Mouse (Mus musculus) C2C12 (cell line): ENCODE measurements at regions not wholly inside any gene's neighbourhood (a gene's known extent, or its start where the extent isn't known, plus 50 kb on each side); places are given as distances from the start of the nearest gene placed in this dataset.

ENCODE experiments used
- H3K27me3 ChIP-seq: one replicate; pipeline ENCODE4 v1.6.1; 2011; ENCODE audit not compliant: control insufficient read depth, insufficient read depth, insufficient read length
- H3K36me3 ChIP-seq: one replicate; pipeline ENCODE4 v1.6.1; 2011; ENCODE audit not compliant: control insufficient read depth, insufficient read depth
- H3K4me3 ChIP-seq: one replicate; pipeline ENCODE4 v1.5.1; 2011; ENCODE audit warnings: mild to moderate bottlenecking, control low read depth; ENCODE audit not compliant: poor library complexity, insufficient read depth, severe bottlenecking
- H3K79me2 ChIP-seq: one replicate; pipeline ENCODE4 v1.6.1; 2011; ENCODE audit not compliant: control insufficient read depth, insufficient read depth
- H3K79me3 ChIP-seq: one replicate; pipeline ENCODE4 v1.6.1; 2011; ENCODE audit warnings: low read depth, control low read depth
- H3ac ChIP-seq: one replicate; pipeline ENCODE3; 2011; ENCODE audit warnings: low read depth; ENCODE audit not compliant: control insufficient read depth, insufficient read length
- CEBPB ChIP-seq: IDR thresholded peaks from one replicate; pipeline ENCODE4 v1.6.1; 2011; ENCODE audit warnings: low read depth, mild to moderate bottlenecking, control low read depth, moderate library complexity
- CTCF ChIP-seq: IDR thresholded peaks from one replicate; pipeline ENCODE4 v1.5.1; 2011; ENCODE audit not compliant: control insufficient read depth, insufficient read depth, insufficient read length
- FOSL1 ChIP-seq: IDR thresholded peaks from one replicate; pipeline ENCODE4 v1.8.0; 2011; ENCODE audit warnings: mild to moderate bottlenecking, low read length; ENCODE audit not compliant: poor library complexity, insufficient read depth, severe bottlenecking
- MAX ChIP-seq: IDR thresholded peaks from one replicate; pipeline ENCODE4 v1.6.1; 2011; ENCODE audit warnings: mild to moderate bottlenecking, control low read depth
- MYOD1 ChIP-seq: IDR thresholded peaks from one replicate; pipeline ENCODE4 v1.6.1; 2011; ENCODE audit warnings: low read depth; ENCODE audit not compliant: control insufficient read depth, insufficient read length
- MYOG ChIP-seq: IDR thresholded peaks from one replicate; pipeline ENCODE4 v1.6.1; 2011; ENCODE audit not compliant: control insufficient read depth, insufficient read length; ENCODE audit errors: extremely low read depth
- USF1 ChIP-seq: IDR thresholded peaks from one replicate; pipeline ENCODE4 v1.6.1; 2011; ENCODE audit warnings: low read depth, mild to moderate bottlenecking, control low read depth, moderate library complexity

DNA sequence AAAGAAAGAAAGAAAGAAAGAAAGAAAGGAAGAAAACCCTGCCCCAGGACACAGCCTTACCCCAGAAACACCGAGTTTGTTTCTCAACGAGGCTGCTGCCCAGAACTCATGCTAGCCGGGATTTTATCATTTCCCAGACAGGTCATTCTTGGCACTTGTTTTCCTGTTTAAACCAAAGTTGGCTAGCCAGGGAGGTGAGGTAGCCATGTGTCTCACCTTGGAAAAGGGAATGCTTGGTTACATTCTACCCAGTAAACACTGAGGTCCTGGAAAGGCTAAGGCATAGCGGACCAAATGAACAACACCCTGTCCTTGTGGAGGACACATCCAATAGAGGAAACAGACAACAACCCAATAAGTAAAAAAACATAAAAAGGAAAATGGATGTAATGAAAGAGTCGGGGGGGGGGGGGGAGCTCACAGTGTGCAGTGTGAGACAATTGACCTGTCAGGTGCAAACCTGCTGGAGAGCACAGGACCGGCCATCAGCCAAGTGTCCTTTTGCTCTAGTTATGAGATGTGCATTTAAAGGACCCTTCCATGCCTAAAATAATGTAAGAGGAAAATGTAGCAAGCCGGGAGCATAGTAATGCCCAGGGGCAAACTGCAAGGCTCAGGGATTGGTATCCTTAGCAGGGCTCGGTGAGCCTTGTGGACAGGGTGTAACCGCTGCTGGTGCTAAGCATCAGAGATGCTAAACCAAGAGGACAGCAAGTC is 78.2 kb upstream of the Fzd7 start:
- Histone ChIP-seq H3K36me3 (no peaks in the 10 kb centered on the region), H3ac (no peak overlapping the region), H3K79me2 (no peaks in the 10 kb centered on the region), H3K4me3 (no peak overlapping the region), H3K27me3 (no peaks in the 10 kb centered on the region), H3K79me3 (no peaks in the 10 kb centered on the region)
- TF ChIP-seq MAX (no peak), CEBPB (no peak), MYOG (no peak)

DNA sequence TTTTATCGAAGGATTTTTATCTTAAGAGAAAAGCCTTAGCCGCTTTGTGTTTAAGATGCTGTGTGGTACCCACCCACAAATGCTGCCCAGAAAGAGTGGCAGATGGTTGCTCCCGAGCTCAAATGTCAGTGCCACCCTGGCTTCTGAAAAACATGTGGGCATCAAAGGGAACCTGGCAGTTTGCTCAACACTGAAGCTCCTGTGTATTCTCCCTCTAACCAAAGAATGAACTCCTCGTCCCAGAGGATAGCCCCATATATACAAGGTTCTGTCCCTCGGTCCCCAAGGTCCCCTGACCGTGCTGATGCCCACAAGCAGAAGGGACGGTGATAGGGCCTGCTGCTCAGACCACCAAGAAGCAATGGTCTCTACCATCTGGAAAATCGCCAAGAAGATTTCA is 76.9 kb upstream of the Fzd7 start:
- Histone ChIP-seq H3K27me3 (no peaks in the 10 kb centered on the region), H3K79me2 (no peaks in the 10 kb centered on the region), H3K36me3 (no peaks in the 10 kb centered on the region), H3K4me3 (no peak overlapping the region), H3K79me3 (no peaks in the 10 kb centered on the region), H3ac (no peak overlapping the region)
- TF ChIP-seq MYOD1 (no peak), FOSL1 (no peak), CEBPB (no peak)

DNA sequence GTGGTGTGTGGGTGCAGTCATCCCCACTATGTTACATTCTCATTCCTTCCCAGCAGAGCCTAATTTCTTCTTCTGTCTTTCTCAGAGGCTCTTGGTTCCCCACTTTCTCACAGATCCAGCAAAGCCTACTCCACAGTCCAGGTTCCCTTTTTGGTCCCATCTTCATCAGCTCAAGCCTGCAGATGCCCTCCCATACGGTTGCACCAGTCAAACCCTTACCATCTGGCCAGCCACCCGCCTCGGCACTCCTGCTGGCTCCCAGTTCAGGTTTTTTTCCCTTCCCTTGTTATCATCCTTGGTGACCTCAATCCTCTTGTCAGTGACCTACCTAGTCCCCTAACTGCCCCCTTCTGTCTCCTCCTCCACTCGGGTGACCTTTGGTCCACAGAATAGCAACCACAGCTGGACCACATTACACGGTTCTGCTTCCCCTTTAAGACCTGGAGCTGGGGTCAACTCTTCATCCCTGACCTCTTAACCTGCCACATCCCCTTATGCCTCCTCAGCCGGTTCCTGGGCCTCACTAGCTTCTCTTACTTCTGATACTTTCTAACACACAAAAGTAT is 75.4 kb upstream of the Fzd7 start:
- Histone ChIP-seq H3K79me2 (no peaks in the 10 kb centered on the region), H3ac (no peak overlapping the region), H3K4me3 (no peak overlapping the region), H3K36me3 (no peaks in the 10 kb centered on the region), H3K79me3 (no peaks in the 10 kb centered on the region), H3K27me3 (no peaks in the 10 kb centered on the region)
- no peak for TF ChIP-seq USF1
- no peak for TF ChIP-seq FOSL1
- TF ChIP-seq MYOD1: no peak

DNA sequence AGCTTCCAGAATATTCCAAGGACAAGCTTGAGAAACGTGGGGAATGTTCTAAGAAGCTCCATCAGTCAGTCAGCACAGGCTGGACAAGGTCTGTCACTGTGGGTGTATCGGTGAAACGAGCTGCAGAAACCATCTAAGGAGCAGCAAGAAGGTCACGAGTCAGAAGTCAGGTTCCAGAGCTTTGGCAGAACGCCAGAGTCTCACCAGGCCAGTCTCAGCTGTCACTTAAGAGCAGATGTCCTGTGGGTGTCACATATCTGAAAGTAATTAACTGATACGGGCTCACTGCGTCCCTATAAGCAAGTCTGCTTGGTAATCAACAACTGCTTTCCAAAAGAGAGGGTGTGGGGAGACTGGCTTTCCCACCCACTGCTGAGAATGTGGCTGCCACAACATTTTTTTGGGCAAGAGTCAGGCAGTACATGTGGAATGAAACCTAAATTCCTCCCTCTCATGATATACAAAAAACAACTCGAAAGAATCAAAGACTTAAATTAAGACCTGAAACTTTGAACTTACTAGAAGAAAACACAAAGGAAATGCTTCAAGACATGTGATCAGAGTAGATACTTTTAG is 72.6 kb upstream of the Fzd7 start:
- Histone ChIP-seq H3K36me3 (no peaks in the 10 kb centered on the region), H3K4me3 (no peak overlapping the region), H3K27me3 (no peaks in the 10 kb centered on the region), H3K79me2 (no peaks in the 10 kb centered on the region), H3ac (no peak overlapping the region), H3K79me3 (no peaks in the 10 kb centered on the region)
- TF ChIP-seq MYOD1: peak; percentile 61
- no peak for TF ChIP-seq FOSL1

DNA sequence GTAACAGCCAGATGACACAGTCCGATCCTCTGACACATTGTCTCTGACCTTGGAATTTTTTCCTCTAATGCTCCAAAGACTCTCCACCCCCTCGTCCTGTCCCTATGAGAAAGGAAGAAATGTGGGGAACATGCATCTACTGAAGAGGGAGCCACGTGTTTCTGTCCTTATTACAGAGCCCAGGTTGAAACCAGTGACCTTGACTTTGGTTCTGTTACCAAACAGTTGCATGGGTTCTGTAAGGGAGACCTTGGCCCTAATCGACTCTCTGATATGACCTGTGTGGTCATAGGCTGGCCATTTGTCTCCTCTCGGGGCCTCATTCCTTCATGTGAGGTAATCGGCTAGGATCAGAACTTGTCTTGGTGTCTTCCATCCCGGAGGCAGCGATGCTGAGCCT is 69.0 kb upstream of the Fzd7 start:
- no peaks in the 10 kb centered on the region for H3K36me3 ChIP-seq

DNA sequence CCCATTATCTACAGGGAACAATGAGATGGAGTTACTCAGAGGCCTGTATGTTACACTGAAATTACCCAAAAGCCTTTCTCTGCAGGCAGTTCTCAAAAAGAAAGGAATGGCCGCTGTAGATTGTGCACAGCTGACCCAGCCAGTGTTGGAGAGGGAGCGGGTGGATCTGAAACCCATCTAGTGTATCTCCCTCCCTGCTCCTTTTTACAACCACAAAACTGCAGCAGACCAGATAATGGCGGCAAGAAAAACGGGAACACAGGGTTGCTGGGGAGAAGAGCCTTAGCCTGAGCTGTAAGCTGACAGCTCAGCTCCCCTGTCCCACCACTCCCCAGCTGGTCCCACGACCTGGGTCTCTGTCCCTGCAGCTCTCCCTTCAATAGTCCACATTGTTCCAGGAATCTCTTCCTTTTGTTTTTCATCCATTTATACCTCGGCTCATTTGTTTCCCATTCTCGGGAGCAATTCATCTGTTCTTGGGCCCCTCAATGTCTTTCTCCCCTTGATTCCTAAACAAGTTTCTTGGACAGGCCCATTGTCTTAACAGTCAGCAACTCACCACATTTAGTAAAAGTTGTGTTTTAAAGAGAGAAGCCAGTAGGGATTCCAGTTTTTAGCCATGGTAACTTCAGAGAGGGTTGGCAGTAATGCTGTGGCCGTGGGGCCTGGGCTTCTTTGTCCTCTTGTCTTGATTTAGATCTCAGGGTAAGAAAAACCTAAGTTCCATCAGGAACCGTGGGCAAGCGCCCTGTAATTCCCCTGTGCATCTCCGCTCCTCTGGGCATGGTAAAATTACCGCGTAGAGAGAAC is 67.6 kb upstream of the Fzd7 start:
- no peaks in the 10 kb centered on the region for H3K27me3 ChIP-seq
- no peaks in the 10 kb centered on the region for H3K36me3 ChIP-seq
- H3ac ChIP-seq: no peak overlapping the region
- H3K79me3 ChIP-seq: no peaks in the 10 kb centered on the region
- no peak overlapping the region for H3K4me3 ChIP-seq
- H3K79me2 ChIP-seq: no peaks in the 10 kb centered on the region
- TF ChIP-seq CTCF: no peak
- TF ChIP-seq USF1: no peak
- no peak for TF ChIP-seq CEBPB
- TF ChIP-seq MYOG: no peak
- TF ChIP-seq MYOD1: no peak
- no peak for TF ChIP-seq MAX
- TF ChIP-seq FOSL1: no peak

More for the DNA sequence above, 69.0 kb upstream of the Fzd7 start:
- Histone ChIP-seq H3K27me3 (no peaks in the 10 kb centered on the region), H3K4me3 (no peak overlapping the region), H3K79me2 (no peaks in the 10 kb centered on the region), H3ac (no peak overlapping the region), H3K79me3 (no peaks in the 10 kb centered on the region)
- TF ChIP-seq CTCF (no peak), CEBPB (no peak), MYOG (no peak), MAX (no peak), MYOD1 (no peak)
